Mouse (Mus musculus): ENCODE results near the gene Abo. TPM values are rescaled to one million over a fixed set of nuclear protein-coding genes. Genes with fewer than 3 reads are reported as not detected.

Abo gene
- polyA plus RNA-seq (2017; shearing (Covaris generic)) = not detected

DNA sequence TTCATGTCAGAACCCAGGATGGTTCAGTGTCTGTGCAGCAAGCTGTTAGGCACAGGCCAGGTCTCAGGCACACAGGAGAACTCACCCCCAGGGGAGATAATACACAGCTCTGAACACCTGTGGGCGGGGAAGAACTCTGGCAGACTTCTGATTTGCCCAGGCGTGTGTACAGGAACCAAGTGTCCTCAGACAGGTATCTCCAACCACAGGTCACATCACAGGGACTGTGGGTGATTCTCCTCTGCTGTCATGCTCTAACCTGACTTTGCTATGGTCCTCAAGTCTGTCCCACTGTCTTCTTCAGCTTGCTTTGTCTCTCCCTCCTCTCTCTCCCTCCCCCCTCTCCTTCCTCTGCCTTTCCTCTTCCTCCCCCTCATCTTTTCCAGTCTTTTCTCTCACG, at the start of gene Abo:
Abo (minus strand) TSS at position 101 of the 400 bp plus-strand sequence.

DNA sequence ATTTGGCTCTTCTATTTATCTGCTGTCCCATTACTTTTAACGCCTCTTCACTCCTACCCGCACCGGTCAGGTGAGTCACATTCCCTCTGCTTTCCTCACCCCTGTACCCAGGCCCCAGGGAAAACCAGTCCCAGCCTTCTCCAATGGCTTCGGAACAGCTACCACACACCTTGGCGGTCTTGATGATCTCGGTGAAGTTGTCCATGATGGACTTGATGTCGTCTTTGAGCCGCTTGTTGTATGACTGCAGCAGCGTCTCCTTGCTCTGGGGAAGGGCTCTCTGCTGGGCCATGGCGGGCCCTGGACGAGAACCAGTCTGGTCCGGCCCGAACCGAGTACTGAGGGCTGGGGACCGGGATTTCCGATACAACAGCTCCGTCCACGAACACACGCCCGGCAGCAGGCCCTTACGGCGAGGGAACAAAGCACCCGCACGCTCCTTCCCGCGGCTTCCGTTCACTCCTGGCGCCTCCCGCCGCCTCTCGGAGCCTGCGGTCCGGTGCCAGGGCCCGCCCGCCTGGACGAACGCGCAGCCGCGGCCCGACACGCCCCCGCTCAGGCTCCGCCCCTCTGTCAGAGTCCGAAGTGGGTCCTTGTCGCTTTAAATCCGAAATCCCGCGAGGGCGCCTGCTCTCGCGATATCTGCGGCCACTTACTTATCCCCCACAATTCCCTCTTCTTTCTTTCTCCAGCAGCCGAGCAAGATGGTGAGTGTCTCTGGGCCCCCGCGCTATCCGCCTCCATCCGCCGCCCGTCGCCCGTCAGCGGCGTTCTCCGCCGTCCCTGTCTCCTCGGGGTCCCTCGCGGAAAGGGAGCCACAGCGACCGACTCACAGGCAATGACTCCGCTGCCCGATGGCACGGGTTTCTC, 45.6 kb upstream of the Abo start, which contains the start of the genes Med22 and Rpl7a:
Med22 (minus strand) TSS at position 554 of the 870 bp plus-strand sequence.
Rpl7a (plus strand) TSS at position 641 of the 870 bp plus-strand sequence.

DNA sequence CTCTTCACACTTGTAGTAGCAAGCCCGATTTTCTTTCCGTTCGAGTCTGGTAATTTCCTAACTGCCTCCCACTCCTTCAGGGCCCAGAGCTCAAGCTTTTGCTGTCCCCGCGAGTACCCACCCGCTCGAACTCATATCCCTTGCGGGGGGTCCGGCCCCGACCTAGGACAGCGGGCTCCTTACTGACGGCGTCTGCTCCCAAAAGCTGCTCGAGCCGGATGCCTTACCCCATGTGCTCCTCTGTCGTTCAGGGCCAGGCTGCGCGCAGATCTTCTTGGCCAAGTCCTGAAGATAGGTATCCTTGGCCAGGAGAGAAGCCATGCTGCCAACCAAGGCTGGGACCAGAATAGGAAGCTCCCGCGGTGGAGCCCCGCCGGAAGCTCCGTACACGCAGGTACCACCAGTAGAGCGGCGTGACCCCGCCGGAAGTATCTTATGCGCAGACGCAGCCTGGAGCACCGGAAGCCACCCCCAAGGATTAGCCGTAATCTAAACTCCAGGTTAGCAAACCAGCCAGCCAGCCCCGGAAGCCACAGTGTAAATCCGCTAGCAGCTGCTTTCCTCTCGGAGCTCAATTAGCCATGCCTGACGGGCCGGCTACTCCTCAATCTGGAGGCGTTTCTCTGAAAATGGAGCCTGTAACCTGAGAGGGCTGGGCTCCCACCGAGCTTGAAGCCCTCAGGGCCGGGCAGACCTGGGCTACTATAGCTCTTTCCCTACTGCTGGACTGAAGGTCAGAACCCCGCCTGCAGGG, 37.9 kb upstream of the Abo start, which contains the start of gene Surf6:
Surf6 (minus strand) TSS at position 413 of the 754 bp plus-strand sequence.

Other genes with a start within 250 kb of the Abo start
- gene Fam69b, start 236.5 kb downstream of the Abo start, polyA plus RNA-seq (2017; shearing (Covaris generic)) = 10 to 100 TPM in 1 of 2 experiments, 1 to 10 TPM in 1; 3.8 to 10.7 TPM
- gene Lcn4, start 193.7 kb downstream of the Abo start, polyA plus RNA-seq (2017; shearing (Covaris generic)) = 1 to 10 TPM in 1 of 2 experiments, under 1 TPM in 1; 0.29 to 3.0 TPM
- 10 to 100 TPM; 26.7 to 34.0 TPM for gene Surf6, start 37.9 kb upstream of the Abo start, polyA plus RNA-seq (2017; shearing (Covaris generic))
- 10 to 100 TPM; 21.7 to 24.9 TPM for gene Med22, start 45.7 kb upstream of the Abo start, polyA plus RNA-seq (2017; shearing (Covaris generic))
- gene Rpl7a, start 45.8 kb upstream of the Abo start, polyA plus RNA-seq (2017; shearing (Covaris generic)) = 100 to 1,000 TPM; 246 to 349 TPM
- 10 to 100 TPM; 43.3 to 69.2 TPM for gene Surf2, start 51.4 kb upstream of the Abo start, polyA plus RNA-seq (2017; shearing (Covaris generic))
- 100 to 1,000 TPM; 115 to 124 TPM for gene Surf1, start 51.6 kb upstream of the Abo start, polyA plus RNA-seq (2017; shearing (Covaris generic))
- 100 to 1,000 TPM; 132 to 196 TPM for gene Surf4, start 68.9 kb upstream of the Abo start, polyA plus RNA-seq (2017; shearing (Covaris generic))
- gene Stkld1, start 69.1 kb upstream of the Abo start, polyA plus RNA-seq (2017; shearing (Covaris generic)) = under 1 TPM; 0.60 to 0.61 TPM
- 10 to 100 TPM; 64.3 to 65.7 TPM for gene Rexo4, start 99.4 kb upstream of the Abo start, polyA plus RNA-seq (2017; shearing (Covaris generic))
- not detected for gene Adamts13, start 108.4 kb upstream of the Abo start, polyA plus RNA-seq (2017; shearing (Covaris generic))
- 10 to 100 TPM; 30.6 to 35.5 TPM for gene Cacfd1, start 144.9 kb upstream of the Abo start, polyA plus RNA-seq (2017; shearing (Covaris generic))
- gene Slc2a6, start 163.0 kb upstream of the Abo start, polyA plus RNA-seq (2017; shearing (Covaris generic)) = 1 to 10 TPM; 1.0 to 2.5 TPM
- under 1 TPM in 1 of 2 experiments, not detected in 1; 0.23 TPM for gene Mymk, start 207.2 kb upstream of the Abo start, polyA plus RNA-seq (2017; shearing (Covaris generic))
- not detected for gene Adamtsl2, start 214.4 kb upstream of the Abo start, polyA plus RNA-seq (2017; shearing (Covaris generic))

Data from activated CD4-positive, CD25-positive, alpha-beta regulatory T cell (primary cell).